Mouse (Mus musculus) midbrain, postnatal 0 days (tissue): ENCODE results near the gene Map3k13. TPM values are rescaled to one million over a fixed set of nuclear protein-coding genes. Genes with fewer than 3 reads are reported as not detected.
"Not testable (repeated sequence)": the region's sequence is repeated elsewhere in the genome, so short reads cannot be mapped to it uniquely, and the experiment has no call there.

Source experiments
- ATAC-seq: fragments of 200-750 bp; cut with Nextera tagmentation; 2 replicates; pipeline ENCODE4 v1.8.0; 2017; ENCODE audit warnings: moderate number of reproducible peaks, mild to moderate bottlenecking, moderate TSS enrichment, moderate library complexity; ENCODE audit not compliant: low FRiP score
- DNase-seq: peaks from one replicate; pipeline ENCODE4 v3.0.0-alpha.2; 2015; ENCODE audit warnings: low spot score
- H3K27ac ChIP-seq: fragments of 300-500 bp; sonication (generic); 2 replicates; pipeline ENCODE4 v1.5.1; 2014; ENCODE audit warnings: low read depth, mild to moderate bottlenecking, low read length, mixed read lengths
- H3K27me3 ChIP-seq: fragments of 300-500 bp; sonication (generic); 2 replicates; pipeline ENCODE4 v1.6.1; 2014; ENCODE audit warnings: low read length, control low read depth, mixed read lengths; ENCODE audit not compliant: insufficient read depth
- H3K36me3 ChIP-seq: fragments of 300-500 bp; sonication (generic); 2 replicates; pipeline ENCODE4 v1.6.1; 2014; ENCODE audit warnings: low read length, control low read depth, mixed read lengths; ENCODE audit not compliant: insufficient read depth
- H3K4me1 ChIP-seq: fragments of 300-500 bp; sonication (generic); 2 replicates; pipeline ENCODE4 v1.6.1; 2014; ENCODE audit warnings: mild to moderate bottlenecking, control low read depth, antibody characterized with exemption, low read length, mixed read lengths; ENCODE audit not compliant: insufficient read depth
- H3K4me2 ChIP-seq: fragments of 300-500 bp; sonication (generic); 2 replicates; pipeline ENCODE4 v1.6.1; 2014; ENCODE audit warnings: low read depth, mild to moderate bottlenecking, low read length, mixed read lengths; ENCODE audit not compliant: poor library complexity, severe bottlenecking
- H3K4me3 ChIP-seq: fragments of 300-500 bp; sonication (generic); 2 replicates; pipeline ENCODE4 v1.5.1; 2014; ENCODE audit warnings: low read depth, mild to moderate bottlenecking, low read length, moderate library complexity
- H3K9ac ChIP-seq: fragments of 300-500 bp; sonication (generic); replicated peaks from 2 replicates; pipeline ENCODE4 v1.6.1; 2014; ENCODE audit warnings: mild to moderate bottlenecking, low read length, moderate library complexity, mixed read lengths; ENCODE audit not compliant: poor library complexity, severe bottlenecking
- H3K9me3 ChIP-seq: fragments of 300-500 bp; sonication (generic); 2 replicates; pipeline ENCODE4 v1.6.1; 2016; ENCODE audit warnings: low read length, control low read depth
- CTCF ChIP-seq: IDR thresholded peaks from 2 replicates; pipeline ENCODE4 v1.5.1; 2016; ENCODE audit warnings: antibody characterized with exemption, mild to moderate bottlenecking
- WGBS: fragments of 180-500 bp; shearing (Covaris S2); extraction: QIAGEN DNeasy Blood & Tissue Kit; methylation state at CpG from one replicate; pipeline ENCODE4 v1.1.7; 2014; 5-methylcytosine and 5-hydroxymethylcytosine counted together
- polyA plus RNA-seq: library from polyadenylated mRNA; unstranded; fragments of >200 nt; fragmentation: Nextera tagmentation; extraction: Ambion mirVana; gene quantifications from 2 replicates; pipeline ENCODE4 v1.2.1, GENCODE M21; 2015
- total RNA-seq: library from RNA; depleted of rRNA; stranded (reverse); fragments of >200 nt; gene quantifications from 2 replicates; pipeline ENCODE4 v1.2.3, GENCODE M21; 2014

The Map3k13 gene
- total and polyA plus RNA-seq, 2 experiments from 2014 or later, result 4.0 to 12.1 TPM

DNA sequence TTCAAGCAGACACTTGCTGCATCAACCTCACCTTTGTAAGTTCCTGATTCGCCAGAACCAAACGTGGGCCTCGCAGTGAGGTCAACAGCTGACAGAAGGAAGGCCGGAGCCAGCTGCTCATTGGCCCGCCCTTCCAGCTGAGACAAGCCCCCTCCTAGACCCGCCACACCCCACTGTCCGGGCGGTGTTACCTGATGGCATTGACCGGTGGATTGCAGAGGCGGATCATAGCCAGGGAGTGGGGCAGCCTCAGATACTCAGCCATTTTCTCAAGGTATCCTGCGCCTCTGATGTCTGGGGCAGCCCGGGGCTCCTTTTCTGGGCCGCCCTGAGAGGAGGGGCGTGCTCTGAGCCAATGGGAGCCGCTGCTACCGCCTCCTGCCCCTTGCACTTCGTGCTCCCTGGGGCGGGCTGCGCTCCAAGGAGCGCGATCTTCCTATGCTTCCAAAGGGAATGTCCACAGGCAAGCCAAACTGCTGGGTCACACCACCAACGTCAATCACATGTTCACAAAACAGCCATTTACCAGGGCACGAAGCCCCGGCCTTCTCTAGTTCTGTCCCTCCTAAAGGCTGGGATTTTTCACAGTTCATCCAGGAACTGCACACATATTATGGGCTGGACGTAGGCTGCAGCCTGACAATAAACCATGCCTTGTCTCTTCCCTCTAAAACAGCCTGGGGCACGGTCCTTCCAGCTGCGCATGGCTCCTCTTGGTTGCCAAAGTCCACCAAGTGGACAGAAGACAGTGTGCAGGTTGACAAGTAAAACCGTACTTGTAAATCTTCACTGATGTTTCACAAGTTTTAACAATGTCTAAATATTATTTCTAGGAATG is 6.4 kb upstream of the Map3k13 start, which contains the start of gene Ehhadh:
Ehhadh (minus strand) TSS at position 292 of the 838 bp plus-strand sequence.
- no peaks in the 10 kb centered on the region for H3K27me3 ChIP-seq
- 7% methylated on average over 28 of the region's 28 CpGs for WGBS
- no peaks in the 10 kb centered on the region for H3K36me3 ChIP-seq
- no peaks in the 10 kb centered on the region for H3K9me3 ChIP-seq
- peak within 1 kb of the TSS; percentile 44 for H3K4me3 ChIP-seq
- H3K4me2 ChIP-seq, result peak within 1 kb of the TSS; percentile 75
- DNase-seq (peak; percentile 61), ATAC-seq (peak; percentile 92)
- H3K27ac ChIP-seq, result peak within 1 kb of the TSS; percentile 62
- peak; percentile 23; the same call in 1 of the 2 replicates for TF ChIP-seq CTCF
- no peaks in the 10 kb centered on the region for H3K4me1 ChIP-seq
- H3K9ac ChIP-seq, result peak within 1 kb of the TSS; percentile 64

DNA sequence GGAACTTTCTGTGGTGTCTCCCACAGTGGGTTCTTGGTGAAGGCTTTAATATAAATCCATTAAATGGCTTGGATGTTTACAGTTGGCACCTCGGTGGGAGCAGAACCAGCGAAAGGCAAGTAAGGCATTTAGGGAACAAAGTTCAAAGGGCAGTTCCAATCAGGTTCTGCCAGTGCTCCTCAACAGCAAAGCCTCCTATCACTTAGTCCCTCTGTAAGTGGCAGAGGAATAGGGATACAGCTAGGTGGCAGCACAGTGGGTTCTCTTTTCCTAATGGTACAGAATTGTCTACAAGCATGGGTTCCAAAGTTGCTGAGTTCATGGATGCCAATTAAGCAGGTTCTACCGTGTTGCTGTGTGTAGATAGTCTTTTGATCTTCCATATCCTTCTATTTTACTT is 5.6 kb upstream of the Map3k13 start:
- H3K9ac ChIP-seq, result no peak overlapping the region
- H3K9me3 ChIP-seq, result no peaks in the 10 kb centered on the region
- H3K27ac ChIP-seq, result no peak overlapping the region
- no peak overlapping the region for H3K4me2 ChIP-seq
- H3K4me1 ChIP-seq, result no peaks in the 10 kb centered on the region
- no peak overlapping the region for H3K4me3 ChIP-seq
- ATAC-seq, result no peak
- peak; percentile 58 for TF ChIP-seq CTCF
- H3K27me3 ChIP-seq, result no peaks in the 10 kb centered on the region
- DNase-seq, result no peak
- 51% methylated on average over 3 of the region's 3 CpGs for WGBS
- no peaks in the 10 kb centered on the region for H3K36me3 ChIP-seq

DNA sequence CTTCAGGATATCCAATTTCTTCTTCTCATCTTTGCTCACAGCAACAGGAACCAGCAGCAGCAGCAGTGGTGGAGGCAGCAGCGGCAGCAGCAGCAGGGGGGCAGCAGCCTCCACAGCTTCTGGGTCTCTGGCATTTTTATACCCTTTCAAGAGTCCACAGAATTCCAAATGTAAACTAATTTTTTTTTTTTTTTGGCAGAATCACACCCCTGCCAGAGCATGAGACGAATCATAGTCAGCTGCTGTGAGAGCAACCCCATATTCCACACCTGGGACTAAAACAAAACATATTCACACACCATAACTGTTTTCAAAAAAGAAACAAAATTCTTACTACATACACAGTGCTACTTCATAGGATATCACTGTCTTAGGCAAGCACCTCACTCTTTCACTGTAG is 5.0 kb upstream of the Map3k13 start:
- H3K36me3 ChIP-seq, result no peaks in the 10 kb centered on the region
- H3K27ac ChIP-seq, result no peak overlapping the region
- no peaks in the 10 kb centered on the region for H3K27me3 ChIP-seq
- H3K4me2 ChIP-seq, result no peak overlapping the region
- H3K9me3 ChIP-seq, result no peaks in the 10 kb centered on the region
- TF ChIP-seq CTCF, result no peak
- H3K9ac ChIP-seq, result no peak overlapping the region
- WGBS, result 88% methylated on average over 2 of the region's 2 CpGs
- DNase-seq, result no peak
- ATAC-seq, result no peak
- H3K4me3 ChIP-seq, result no peak overlapping the region
- no peaks in the 10 kb centered on the region for H3K4me1 ChIP-seq

DNA sequence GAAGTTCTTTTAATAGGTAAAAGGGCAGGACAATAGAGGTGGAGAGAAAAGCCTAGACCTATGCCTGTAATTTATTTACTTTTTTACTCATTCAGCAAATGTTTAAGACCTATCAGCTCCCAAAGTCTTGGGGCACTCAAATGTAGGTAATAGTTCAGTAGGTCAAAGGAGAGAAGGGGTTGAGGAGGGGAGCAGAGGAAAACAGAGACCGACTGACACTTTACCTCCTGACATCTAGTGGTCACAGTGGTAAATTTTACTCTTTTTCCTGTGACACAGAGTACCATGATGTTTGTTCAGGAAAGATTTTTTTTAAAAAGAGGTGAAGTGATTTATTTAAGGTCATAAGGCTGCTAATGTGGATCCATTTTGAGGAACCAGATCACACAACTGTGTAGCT is 3.7 kb upstream of the Map3k13 start:
- Histone ChIP-seq H3K9me3 (no peaks in the 10 kb centered on the region), H3K27ac (no peak overlapping the region), H3K9ac (no peak overlapping the region), H3K4me3 (no peak overlapping the region), H3K36me3 (no peaks in the 10 kb centered on the region), H3K27me3 (no peaks in the 10 kb centered on the region), H3K4me2 (no peak overlapping the region), H3K4me1 (peaks cover 4% of the 10 kb centered on the region; the same call in 1 of the 2 replicates)
- ATAC-seq, result no peak
- 30% methylated on average over 1 of the region's 1 CpGs for WGBS
- no peak for DNase-seq
- TF ChIP-seq CTCF, result no peak; the same call in none of the 2 replicates

DNA sequence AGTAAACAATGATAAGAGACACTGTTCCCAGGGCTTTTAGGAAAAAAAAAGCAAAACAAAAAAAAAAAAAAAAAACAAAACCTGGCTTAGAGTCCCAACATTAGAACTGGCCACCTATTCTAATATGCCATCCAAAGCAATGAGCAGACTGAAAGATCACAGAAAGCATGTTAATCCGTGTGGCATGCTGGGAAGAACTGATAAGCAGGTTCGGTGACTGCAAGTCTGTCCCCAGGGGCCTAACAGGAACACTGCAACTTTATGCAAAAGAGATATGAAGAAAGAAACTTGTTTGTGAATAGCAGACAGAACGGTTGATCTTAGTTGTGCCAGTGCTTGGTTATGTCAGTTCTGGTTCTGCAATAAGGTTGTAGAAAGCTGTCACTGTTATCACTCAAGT is 2.4 kb upstream of the Map3k13 start:
- ATAC-seq (no peak), DNase-seq (no peak)
- Histone ChIP-seq H3K4me3 (no peak overlapping the region), H3K9me3 (no peaks in the 10 kb centered on the region), H3K4me1 (peaks cover 4% of the 10 kb centered on the region; the same call in 1 of the 2 replicates), H3K9ac (no peak overlapping the region), H3K27me3 (no peaks in the 10 kb centered on the region), H3K36me3 (no peaks in the 10 kb centered on the region), H3K27ac (no peak overlapping the region), H3K4me2 (no peak overlapping the region)
- no peak for TF ChIP-seq CTCF
- 36% methylated on average over 3 of the region's 3 CpGs for WGBS

DNA sequence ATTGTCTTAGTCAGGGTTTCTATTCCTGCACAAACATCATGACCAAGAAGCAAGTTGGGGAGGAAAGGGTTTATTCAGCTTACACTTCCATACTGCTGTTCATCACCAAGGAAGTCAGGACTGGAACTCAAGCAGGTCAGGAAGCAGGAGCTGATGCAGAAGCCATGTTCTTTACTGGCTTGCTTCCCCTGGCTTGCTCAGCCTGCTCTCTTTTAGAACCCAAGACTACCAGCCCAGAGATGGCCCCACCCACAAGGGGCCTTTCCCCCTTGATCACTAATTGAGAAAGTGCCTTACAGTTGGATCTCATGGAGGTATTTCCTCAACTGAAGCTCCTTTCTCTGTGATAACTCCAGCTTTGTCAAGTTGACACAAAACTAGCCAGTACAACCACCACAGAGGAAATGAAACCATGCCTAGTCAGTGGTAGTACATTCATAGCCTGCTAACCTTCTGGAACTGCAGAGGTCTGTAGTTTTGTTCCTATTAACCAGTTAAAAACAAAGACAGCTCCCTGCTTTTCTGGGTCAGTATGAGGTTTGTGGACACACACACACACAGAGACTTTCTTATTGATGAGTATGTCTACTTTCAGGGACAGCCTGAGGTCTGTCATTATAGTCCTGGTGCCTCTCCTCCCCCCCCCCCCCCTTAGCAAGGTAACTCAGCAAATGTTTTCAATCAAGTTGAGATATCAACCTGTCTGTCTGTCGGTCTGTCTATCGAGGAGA is 901 bp upstream of the Map3k13 start:
- H3K9ac ChIP-seq, result peak overlapping the region; percentile 54
- H3K9me3 ChIP-seq, H3K36me3 ChIP-seq, ATAC-seq, H3K27me3 ChIP-seq, H3K4me1 ChIP-seq, DNase-seq: not testable (repeated sequence)
- 41% methylated on average over 2 of the region's 2 CpGs for WGBS
- peak overlapping the region; percentile 82 for H3K27ac ChIP-seq
- peak overlapping the region; percentile 73 for H3K4me2 ChIP-seq
- peak overlapping the region; percentile 75 for H3K4me3 ChIP-seq
